Comparison of ENCODE assay signal across 16 mouse cellular contexts in genomic region chr8:89412046-89412445, GRCm38 (mm10).
DNase-seq lines count a peak whose midpoint lies in the region; ATAC-seq and TF ChIP-seq lines count a peak whose summit lies in the region.
"Had no signal": no experiment of that assay in that cellular context is flagged by ENCODE, and none has a peak within 500 bp of the region (broad histone marks: within the 10 kb centered on the region; RNA-seq: fewer than 3 reads in every experiment).

No protein-coding gene starts in this region.

- peaks cover 13% of the 10 kb centered on the region for H3K4me1 ChIP-seq in embryonic facial prominence, embryonic 10.5 days
- peaks cover 13% of the 10 kb centered on the region; the same call in 1 of the 2 replicates for H3K4me1 ChIP-seq in kidney, embryonic 14.5 days (ENCODE audit: control insufficient read depth, insufficient read depth, low read length)
- peaks cover 26% of the 10 kb centered on the region for H3K4me1 ChIP-seq in limb, embryonic 10.5 days
- H3K4me1 ChIP-seq: neural tube, embryonic 15.5 days had no signal

- H3K9ac ChIP-seq in kidney, embryonic 14.5 days (ENCODE audit: low read depth, low read length), result no peak overlapping the region
- H3K9ac ChIP-seq: embryonic facial prominence, embryonic 12.5 days; neural tube, embryonic 15.5 days had no signal

- no peaks in the 10 kb centered on the region for H3K9me3 ChIP-seq in embryonic facial prominence, embryonic 10.5 days
- no peaks in the 10 kb centered on the region for H3K9me3 ChIP-seq in kidney, embryonic 14.5 days (ENCODE audit: control insufficient read depth, low read length)
- H3K9me3 ChIP-seq in limb, embryonic 10.5 days (replicated peaks), result no peaks in the 10 kb centered on the region
- H3K9me3 ChIP-seq: embryonic facial prominence, embryonic 12.5 days; neural tube, embryonic 15.5 days had no signal

- no peak overlapping the region for H3K27ac ChIP-seq in embryonic facial prominence, embryonic 10.5 days (replicated peaks)
- no peak overlapping the region for H3K27ac ChIP-seq in kidney, embryonic 14.5 days (ENCODE audit: low read depth, low read length)
- H3K27ac ChIP-seq in limb, embryonic 10.5 days, result peak overlapping the region; percentile 34
- H3K27ac ChIP-seq in left cerebral cortex, adult 2 months, result no peak overlapping the region
- H3K27ac ChIP-seq: embryonic facial prominence, embryonic 12.5 days; neural tube, embryonic 15.5 days had no signal

- intact Hi-C loops in left cerebral cortex, postnatal 36 days (cut with DNase I), result no loop called here
- intact Hi-C loops in left cerebral cortex, adult 2 months (cut with DNase I), result no loop called here

- DNase-seq in ZHBTc4 (ENCODE audit: low read depth, low spot score), result peak; percentile 20
- peak; percentile 61 for DNase-seq in embryonic facial prominence, embryonic 10.5 days (ENCODE audit: low spot score)
- DNase-seq in limb, embryonic 10.5 days (ENCODE audit: low spot score), result peak; percentile 47
- no peak for DNase-seq in left cerebral cortex, postnatal 36 days (ENCODE audit: low spot score in 2 of 2)
- DNase-seq in left cerebral cortex, adult 2 months (ENCODE audit: extremely low spot score in 1 of 2, low spot score in 2 of 2), result no peak
- DNase-seq in yolk sac, embryonic 10.5 days (ENCODE audit: low spot score), result no peak
- DNase-seq: adrenal gland, postnatal 14 days; cerebellum, adult 9-10 months; gastrocnemius, postnatal 25 days; lung, postnatal 14 days; thymus, postnatal 25 days had no signal

- WGBS in embryonic facial prominence, embryonic 10.5 days, result 13% methylated on average over 7 of the region's 7 CpGs
- 4% methylated on average over 7 of the region's 7 CpGs for WGBS in kidney, embryonic 14.5 days
- 10% methylated on average over 7 of the region's 7 CpGs for WGBS in limb, embryonic 10.5 days

- no peaks in the 10 kb centered on the region for H3K36me3 ChIP-seq in embryonic facial prominence, embryonic 10.5 days (replicated peaks)
- H3K36me3 ChIP-seq in kidney, embryonic 14.5 days (ENCODE audit: control insufficient read depth, insufficient read depth, low read length), result no peaks in the 10 kb centered on the region
- H3K36me3 ChIP-seq in limb, embryonic 10.5 days, result no peaks in the 10 kb centered on the region
- H3K36me3 ChIP-seq: embryonic facial prominence, embryonic 12.5 days; neural tube, embryonic 15.5 days had no signal

- no peak for TF ChIP-seq CTCF in left cerebral cortex, adult 2 months (IDR thresholded peaks at IDR 0.05)

- no peak overlapping the region for H3K4me3 ChIP-seq in embryonic facial prominence, embryonic 10.5 days
- H3K4me3 ChIP-seq in kidney, embryonic 14.5 days (ENCODE audit: low read length), result no peak overlapping the region
- H3K4me3 ChIP-seq in limb, embryonic 10.5 days, result no peak overlapping the region
- H3K4me3 ChIP-seq in left cerebral cortex, adult 2 months, result no peak overlapping the region
- H3K4me3 ChIP-seq: embryonic facial prominence, embryonic 12.5 days; neural tube, embryonic 15.5 days had no signal

- peak; percentile 92 for ATAC-seq in kidney, embryonic 14.5 days (ENCODE audit: low FRiP score, low TSS enrichment)
- ATAC-seq: intestine, postnatal 0 days had no signal

- peaks cover 35% of the 10 kb centered on the region for H3K27me3 ChIP-seq in embryonic facial prominence, embryonic 10.5 days (replicated peaks; ENCODE audit: low read depth, poor library complexity, severe bottlenecking)
- no peaks in the 10 kb centered on the region for H3K27me3 ChIP-seq in kidney, embryonic 14.5 days (ENCODE audit: control insufficient read depth, insufficient read depth, low read length)
- H3K27me3 ChIP-seq in limb, embryonic 10.5 days (ENCODE audit: low read depth, poor library complexity, severe bottlenecking), result peaks cover 12% of the 10 kb centered on the region; the same call in 1 of the 2 replicates
- H3K27me3 ChIP-seq: embryonic facial prominence, embryonic 12.5 days; neural tube, embryonic 15.5 days had no signal

- no peak overlapping the region for H3K4me2 ChIP-seq in kidney, embryonic 14.5 days (replicated peaks; ENCODE audit: low read depth, low read length)
- H3K4me2 ChIP-seq: embryonic facial prominence, embryonic 12.5 days; midbrain, embryonic 11.5 days; neural tube, embryonic 15.5 days had no signal

Comparison
In these comparisons a context has a peak if more than half of its experiments do, and no peak if none do; other contexts are left out.
1. DNase-seq: peak in ZHBTc4 (single experiment), embryonic facial prominence, embryonic 10.5 days (single experiment) and limb, embryonic 10.5 days (single experiment); none in left cerebral cortex, postnatal 36 days (0 of 2), left cerebral cortex, adult 2 months (0 of 2) and yolk sac, embryonic 10.5 days (single experiment).